Mouse (Mus musculus) retina, embryonic 14.5 days (tissue): Measurements from ENCODE around the gene Vim.

ENCODE experiments used
- DNase-seq: peaks from one replicate; pipeline ENCODE4 v3.0.0-alpha.2; 2015; ENCODE audit warnings: low spot score

The Vim gene

GRCm38 (mm10) chr2:13573408-13574065 lies at the start of gene Vim:
Gene Vim, plus strand, starts transcription at chr2:13573927.
- DNase-seq = peak; percentile 96

GRCm38 (mm10) chr2:13526205-13526604 lies 47.5 kb upstream of the Vim start:
- DNase-seq = no peak

- DNase-seq = peak; percentile 39
These were observed 46.6 kb upstream of the Vim start for GRCm38 (mm10) chr2:13527125-13527524.

- no peak for DNase-seq
These were observed 46.2 kb upstream of the Vim start for GRCm38 (mm10) chr2:13527531-13527930.

GRCm38 (mm10) chr2:13529253-13529933 lies 44.3 kb upstream of the Vim start:
- no peak for DNase-seq

- no peak for DNase-seq
These were observed 43.1 kb upstream of the Vim start for GRCm38 (mm10) chr2:13530639-13531038.

- DNase-seq = no peak
These were observed 37.0 kb upstream of the Vim start for GRCm38 (mm10) chr2:13536747-13537146.

- no peak for DNase-seq
These were observed 36.0 kb upstream of the Vim start for GRCm38 (mm10) chr2:13537733-13538132.

GRCm38 (mm10) chr2:13538258-13538657 lies 35.5 kb upstream of the Vim start:
- no peak for DNase-seq

- DNase-seq = no peak
These were observed 34.9 kb upstream of the Vim start for GRCm38 (mm10) chr2:13538704-13539377.

- DNase-seq = no peak
These were observed 33.9 kb upstream of the Vim start for GRCm38 (mm10) chr2:13539860-13540259.

- no peak for DNase-seq
These were observed 30.1 kb upstream of the Vim start for GRCm38 (mm10) chr2:13543519-13544124.

- DNase-seq = peak; percentile 96
These were observed 29.4 kb upstream of the Vim start, which contains the start of gene Trdmt1 for GRCm38 (mm10) chr2:13544193-13544824. Gene Trdmt1, minus strand, starts transcription at chr2:13544668.

- no peak for DNase-seq
These were observed 25.0 kb upstream of the Vim start for GRCm38 (mm10) chr2:13548749-13549148.

GRCm38 (mm10) chr2:13553966-13554365 lies 19.8 kb upstream of the Vim start:
- DNase-seq = no peak

GRCm38 (mm10) chr2:13556239-13556638 lies 17.5 kb upstream of the Vim start:
- DNase-seq = peak; percentile 38

- DNase-seq = no peak
These were observed 16.3 kb upstream of the Vim start for GRCm38 (mm10) chr2:13557145-13558030.

GRCm38 (mm10) chr2:13558607-13559262 lies 15.0 kb upstream of the Vim start:
- DNase-seq = no peak

GRCm38 (mm10) chr2:13559303-13559702 lies 14.4 kb upstream of the Vim start:
- DNase-seq = no peak

GRCm38 (mm10) chr2:13559729-13560128 lies 14.0 kb upstream of the Vim start:
- no peak for DNase-seq

GRCm38 (mm10) chr2:13560396-13560795 lies 13.3 kb upstream of the Vim start:
- no peak for DNase-seq
